Mouse (Mus musculus) adrenal gland, postnatal 25 days (tissue): ENCODE measurements around the gene BC048403. TPM values are rescaled to one million over a fixed set of nuclear protein-coding genes. Genes with fewer than 3 reads are reported as not detected.

ENCODE experiments used
- total RNA-seq: library from RNA; stranded (reverse); gene quantifications from 2 replicates; pipeline ENCODE4 v1.2.3, GENCODE M21; 2021

The BC048403 gene
- total RNA-seq, 1 experiment from 2014 or later = 14.4 TPM

Other genes with a start within 250 kb of the BC048403 start
- gene Tbk1, start 153.2 kb upstream of the BC048403 start, total RNA-seq = 46.7 and 47.1 TPM in 2 replicates
- 83.7 and 83.9 TPM in 2 replicates for gene Xpot, start 113.6 kb upstream of the BC048403 start, total RNA-seq
- not detected in 2 replicates for gene D930020B18Rik, start 98.3 kb upstream of the BC048403 start, total RNA-seq